Mouse (Mus musculus): ENCODE measurements around the gene Vwa7.

Gene Vwa7

GRCm38 (mm10) chr17:35068213-35068914 is 52.0 kb downstream of the Vwa7 start:
- DNase-seq, result no peak

- no peak for DNase-seq
Measured at GRCm38 (mm10) chr17:35070556-35071229, 54.3 kb downstream of the Vwa7 start.

GRCm38 (mm10) chr17:35071454-35071853 is 55.1 kb downstream of the Vwa7 start:
- no peak for DNase-seq

GRCm38 (mm10) chr17:35074097-35074496 is 57.7 kb downstream of the Vwa7 start:
- DNase-seq, result no peak

All from lung, postnatal 14 days (tissue).